Mouse (Mus musculus) gastrocnemius, postnatal 10 days (tissue): ENCODE measurements around the gene Olfr747. TPM values are rescaled to one million over a fixed set of nuclear protein-coding genes. Genes with fewer than 3 reads are reported as not detected.
A peak's percentile ranks its signal among the peaks of the same experiment; 100 is the strongest.
"Not testable (repeated sequence)": the region's sequence is repeated elsewhere in the genome, so short reads cannot be mapped to it uniquely, and the experiment has no call there.

Experiments used
- DNase-seq: peaks from one replicate; pipeline ENCODE4 v3.0.0; 2021; ENCODE audit warnings: mixed read lengths
- long read RNA-seq, 2 experiments: library from polyadenylated mRNA; stranded (forward); transcript quantifications; one replicate each; pipeline ENCODE4 v2.0.0; 2021
- total RNA-seq, 2 experiments: library from RNA; stranded (reverse); gene quantifications; 2 replicates each; pipeline ENCODE4 v1.2.3; 2021

Olfr747 gene
- not detected for total RNA-seq
- long read RNA-seq, experiment 1 = 0 reads
- long read RNA-seq, experiment 2 = 0 reads

- no peak for DNase-seq
Measured at GRCm38 (mm10) chr14:50693106-50693505, at the start of gene Olfr747. Gene Olfr747 (minus strand): TSS chr14:50693206.

- DNase-seq = no peak
Measured at GRCm38 (mm10) chr14:50741584-50741983, 48.6 kb upstream of the Olfr747 start.

DNA sequence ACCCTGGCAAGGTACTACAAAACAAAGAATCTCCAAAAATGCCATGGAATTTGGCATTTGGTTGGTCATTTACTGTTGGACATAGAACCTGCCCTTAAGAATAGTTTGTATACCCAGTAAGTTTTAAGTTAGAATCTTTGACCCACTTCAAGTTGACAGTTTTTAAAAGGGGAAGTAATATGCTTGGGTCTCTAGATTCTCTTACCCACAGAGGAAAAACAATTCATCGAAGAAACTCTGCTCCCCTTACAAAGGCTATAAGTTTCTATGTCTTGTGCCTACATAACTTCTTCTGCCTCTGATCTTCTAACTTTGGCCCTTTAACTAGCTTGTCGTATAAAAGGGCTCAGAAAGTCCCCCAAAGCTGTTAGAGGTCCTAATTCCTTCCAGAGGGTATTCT, 47.3 kb upstream of the Olfr747 start:
- DNase-seq = no peak

DNA sequence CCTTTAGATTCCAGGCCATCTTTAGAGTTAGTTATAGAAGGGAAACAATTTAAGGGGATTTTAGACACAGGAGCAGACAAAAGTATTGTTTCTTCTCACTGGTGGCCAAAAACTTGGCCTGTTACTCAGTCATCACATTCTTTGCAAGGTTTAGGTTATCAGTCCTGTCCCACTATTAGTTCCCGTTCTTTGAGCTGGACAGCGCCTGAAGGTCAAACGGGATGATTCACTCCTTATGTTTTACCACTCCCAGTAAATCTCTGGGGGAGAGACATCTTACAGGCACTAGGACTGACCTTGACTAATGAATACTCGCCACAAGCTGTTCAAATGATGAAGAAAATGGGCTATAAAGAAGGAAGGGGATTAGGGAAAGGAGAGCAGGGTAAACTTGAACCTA, 29.4 kb upstream of the Olfr747 start:
- not testable (repeated sequence) for DNase-seq

- DNase-seq = peak; percentile 2
Measured at GRCm38 (mm10) chr14:50719875-50720274, 26.9 kb upstream of the Olfr747 start.

- DNase-seq = no peak
Measured at GRCm38 (mm10) chr14:50707073-50707472, 14.1 kb upstream of the Olfr747 start, which contains the start of gene Olfr748. Gene Olfr748 (plus strand): TSS chr14:50707373.

DNA sequence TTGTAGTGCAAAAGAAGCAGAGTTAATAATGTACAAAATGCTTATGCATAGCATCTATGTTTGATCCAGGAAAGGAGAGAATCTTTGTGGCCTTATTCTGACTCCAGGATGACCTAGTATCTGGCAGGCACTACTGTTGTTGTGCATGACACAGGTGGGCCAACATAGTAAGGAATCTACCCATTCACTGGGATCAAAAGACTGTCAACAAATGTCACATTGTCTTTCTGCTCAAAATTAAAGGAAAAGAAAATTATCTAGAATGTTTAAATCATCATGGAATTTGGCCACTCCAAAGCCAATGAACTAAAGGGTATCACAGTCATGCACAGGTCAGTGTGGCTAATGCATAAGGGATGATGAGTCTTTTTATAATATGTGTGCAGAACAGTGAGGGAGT, 46.2 kb downstream of the Olfr747 start, which contains the start of gene Olfr746:
Gene Olfr746, plus strand, starts transcription at position 301 of the 400 bp plus-strand sequence.
- no peak for DNase-seq

DNA sequence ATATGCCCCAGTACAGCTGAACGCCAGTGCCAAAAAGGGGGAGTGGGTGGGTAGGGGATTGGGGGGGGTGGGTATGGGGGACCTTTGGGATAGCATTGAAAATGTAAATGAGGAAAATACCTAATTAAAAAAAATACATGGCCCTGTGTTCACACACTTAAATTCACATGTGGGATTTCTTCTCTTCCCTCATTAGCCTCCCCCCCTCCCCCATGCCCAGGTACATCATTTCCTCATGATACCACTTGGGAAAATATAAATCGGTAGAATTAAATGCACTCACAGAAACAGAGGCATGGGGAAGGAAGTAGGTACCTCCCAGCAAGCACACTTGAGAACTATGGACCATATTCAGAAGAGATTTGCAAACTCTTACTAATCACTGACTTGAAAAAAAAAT, 53.9 kb downstream of the Olfr747 start, which contains the start of gene Olfr745:
Gene Olfr745, plus strand, starts transcription at position 301 of the 400 bp plus-strand sequence.
- DNase-seq = no peak

Other genes starting within 250 kb of the Olfr747 start
- not detected for gene Olfr740, start 247.7 kb downstream of the Olfr747 start, total RNA-seq
- gene Olfr741, start 220.5 kb downstream of the Olfr747 start, total RNA-seq = not detected
- not detected for gene Olfr742, start 189.6 kb downstream of the Olfr747 start, total RNA-seq
- not detected for gene Olfr743, start 171.4 kb downstream of the Olfr747 start, total RNA-seq
- gene Olfr744, start 78.3 kb downstream of the Olfr747 start, total RNA-seq = not detected
- not detected for gene Olfr745, start 53.8 kb downstream of the Olfr747 start, total RNA-seq
- gene Olfr746, start 46.1 kb downstream of the Olfr747 start, total RNA-seq = not detected
- not detected for gene Olfr748, start 14.2 kb upstream of the Olfr747 start, total RNA-seq
- gene Olfr749, start 51.9 kb upstream of the Olfr747 start, total RNA-seq = not detected
- 10 to 100 TPM; 16.3 to 20.2 TPM for gene Ttc5, start 92.3 kb upstream of the Olfr747 start, total RNA-seq
- not detected for gene Ccnb1ip1, start 114.5 kb upstream of the Olfr747 start, total RNA-seq
- gene Parp2, start 114.6 kb upstream of the Olfr747 start, total RNA-seq = 10 to 100 TPM; 14.0 to 20.2 TPM
- gene Tep1, start 177.4 kb upstream of the Olfr747 start, total RNA-seq = 10 to 100 TPM in 1 of 2 experiments, 1 to 10 TPM in 1; 9.6 to 11.1 TPM
- gene Klhl33, start 204.3 kb upstream of the Olfr747 start, total RNA-seq = 100 to 1,000 TPM in 1 of 2 experiments, 10 to 100 TPM in 1; 50.4 to 106 TPM
- gene Osgep, start 231.7 kb upstream of the Olfr747 start, total RNA-seq = 10 to 100 TPM; 45.2 to 48.4 TPM
- gene Apex1, start 231.8 kb upstream of the Olfr747 start, total RNA-seq = 10 to 100 TPM; 42.7 to 46.1 TPM
- gene Pip4p1, start 237.7 kb upstream of the Olfr747 start, total RNA-seq = 10 to 100 TPM; 16.4 to 20.3 TPM
- 1 to 10 TPM; 6.1 to 7.8 TPM for gene Pnp, start 237.9 kb upstream of the Olfr747 start, total RNA-seq